Mouse (Mus musculus): Measurements from ENCODE around the gene Plekhh3. TPM values are rescaled to one million over a fixed set of nuclear protein-coding genes. Genes with fewer than 3 reads are reported as not detected.

Gene Plekhh3
- total and polyA plus RNA-seq, 2 experiments from 2014 or later = 5.3 to 10.2 TPM

GRCm38 (mm10) chr11:101146377-101146776, 24.8 kb downstream of the Plekhh3 start:
- WGBS = 11% methylated on average over 10 of the region's 10 CpGs
- Histone ChIP-seq H3K9ac (no peak overlapping the region), H3K36me3 (ENCODE audit: insufficient read depth) (no peaks in the 10 kb centered on the region), H3K27me3 (ENCODE audit: insufficient read depth, low read length) (no peaks in the 10 kb centered on the region), H3K4me1 (ENCODE audit: insufficient read depth) (peaks cover 2% of the 10 kb centered on the region; the same call in 1 of the 2 replicates), H3K4me2 (ENCODE audit: low read depth) (no peak overlapping the region), H3K9me3 (ENCODE audit: low read length) (no peaks in the 10 kb centered on the region), H3K27ac (ENCODE audit: low read depth, low read length) (0 out of 2 replicates have a peak overlapping the region, but pooled peaks have one; percentile 40), H3K4me3 (ENCODE audit: low read depth, low read length) (no peak overlapping the region)
- ATAC-seq (peak; percentile 34; the same call in 1 of the 2 replicates), DNase-seq (peak; percentile 80)
- no peak for TF ChIP-seq CTCF (IDR thresholded peaks at IDR 0.05; ENCODE audit: low read depth)

GRCm38 (mm10) chr11:101143338-101144225, 27.6 kb downstream of the Plekhh3 start:
- Histone ChIP-seq H3K4me3 (ENCODE audit: low read depth, low read length) (peak overlapping the region; percentile 25), H3K36me3 (ENCODE audit: insufficient read depth) (no peaks in the 10 kb centered on the region), H3K4me2 (ENCODE audit: low read depth) (peak overlapping the region; percentile 50), H3K9me3 (ENCODE audit: low read length) (no peaks in the 10 kb centered on the region), H3K9ac (peak overlapping the region; percentile 42), H3K27ac (ENCODE audit: low read depth, low read length) (peak overlapping the region; percentile 50; the same call in 1 of the 2 replicates), H3K27me3 (ENCODE audit: insufficient read depth, low read length) (no peaks in the 10 kb centered on the region), H3K4me1 (ENCODE audit: insufficient read depth) (peaks cover 2% of the 10 kb centered on the region; the same call in 1 of the 2 replicates)
- ATAC-seq = peak; percentile 64
- WGBS = 18% methylated on average over 17 of the region's 19 CpGs
- no peak for TF ChIP-seq CTCF (IDR thresholded peaks at IDR 0.05; ENCODE audit: low read depth)
- peak; percentile 69 for DNase-seq

- no peak for DNase-seq
- no peak for ATAC-seq
- H3K4me1 ChIP-seq (ENCODE audit: insufficient read depth) = peaks cover 2% of the 10 kb centered on the region; the same call in 1 of the 2 replicates
- no peak for TF ChIP-seq CTCF (IDR thresholded peaks at IDR 0.05; ENCODE audit: low read depth)
- H3K9me3 ChIP-seq (ENCODE audit: low read length) = no peaks in the 10 kb centered on the region
- WGBS = 90% methylated on average over 10 of the region's 10 CpGs
- no peak overlapping the region for H3K4me2 ChIP-seq (ENCODE audit: low read depth)
- no peak overlapping the region for H3K4me3 ChIP-seq (ENCODE audit: low read depth, low read length)
- H3K27me3 ChIP-seq (ENCODE audit: insufficient read depth, low read length) = no peaks in the 10 kb centered on the region
- no peak overlapping the region for H3K9ac ChIP-seq
- H3K27ac ChIP-seq (ENCODE audit: low read depth, low read length) = no peak overlapping the region
- no peaks in the 10 kb centered on the region for H3K36me3 ChIP-seq (ENCODE audit: insufficient read depth)
These were observed 28.8 kb downstream of the Plekhh3 start for GRCm38 (mm10) chr11:101142215-101142967.

GRCm38 (mm10) chr11:101141088-101141487, 30.1 kb downstream of the Plekhh3 start:
- ATAC-seq (no peak), DNase-seq (no peak)
- H3K27me3 ChIP-seq (ENCODE audit: insufficient read depth, low read length) = no peaks in the 10 kb centered on the region
- WGBS = 75% methylated on average over 8 of the region's 8 CpGs
- no peaks in the 10 kb centered on the region for H3K36me3 ChIP-seq (ENCODE audit: insufficient read depth)
- TF ChIP-seq CTCF (IDR thresholded peaks at IDR 0.05; ENCODE audit: low read depth) = no peak
- H3K4me3 ChIP-seq (ENCODE audit: low read depth, low read length) = no peak overlapping the region
- H3K9ac ChIP-seq = no peak overlapping the region
- no peaks in the 10 kb centered on the region for H3K9me3 ChIP-seq (ENCODE audit: low read length)
- no peak overlapping the region for H3K27ac ChIP-seq (ENCODE audit: low read depth, low read length)
- no peak overlapping the region for H3K4me2 ChIP-seq (ENCODE audit: low read depth)
- H3K4me1 ChIP-seq (ENCODE audit: insufficient read depth) = peaks cover 2% of the 10 kb centered on the region; the same call in 1 of the 2 replicates

GRCm38 (mm10) chr11:101140164-101140819, 30.9 kb downstream of the Plekhh3 start:
- 0 out of 2 replicates have a peak overlapping the region, but pooled peaks have one; percentile 45 for H3K27ac ChIP-seq (ENCODE audit: low read depth, low read length)
- 24% methylated on average over 27 of the region's 27 CpGs for WGBS
- H3K36me3 ChIP-seq (ENCODE audit: insufficient read depth) = no peaks in the 10 kb centered on the region
- H3K4me1 ChIP-seq (ENCODE audit: insufficient read depth) = no peaks in the 10 kb centered on the region
- H3K4me3 ChIP-seq (ENCODE audit: low read depth, low read length) = peak overlapping the region; percentile 35
- TF ChIP-seq CTCF (IDR thresholded peaks at IDR 0.05; ENCODE audit: low read depth) = 0 out of 2 replicates have a peak, but pooled peaks have one; percentile 2
- H3K4me2 ChIP-seq (ENCODE audit: low read depth) = peak overlapping the region; percentile 59
- H3K27me3 ChIP-seq (ENCODE audit: insufficient read depth, low read length) = no peaks in the 10 kb centered on the region
- peak overlapping the region; percentile 51 for H3K9ac ChIP-seq
- no peaks in the 10 kb centered on the region for H3K9me3 ChIP-seq (ENCODE audit: low read length)
- DNase-seq (peak; percentile 71), ATAC-seq (no peak; the same call in 1 of the 2 replicates)

- Histone ChIP-seq H3K27ac (ENCODE audit: low read depth, low read length) (no peak overlapping the region), H3K9ac (no peak overlapping the region), H3K4me3 (ENCODE audit: low read depth, low read length) (no peak overlapping the region), H3K4me1 (ENCODE audit: insufficient read depth) (no peaks in the 10 kb centered on the region), H3K27me3 (ENCODE audit: insufficient read depth, low read length) (no peaks in the 10 kb centered on the region), H3K9me3 (ENCODE audit: low read length) (no peaks in the 10 kb centered on the region), H3K36me3 (ENCODE audit: insufficient read depth) (no peaks in the 10 kb centered on the region), H3K4me2 (ENCODE audit: low read depth) (no peak overlapping the region)
- ATAC-seq (peak; percentile 29), DNase-seq (no peak)
- 19% methylated on average over 15 of the region's 15 CpGs for WGBS
- TF ChIP-seq CTCF (IDR thresholded peaks at IDR 0.05; ENCODE audit: low read depth) = 0 out of 2 replicates have a peak, but pooled peaks have one; percentile 10
These were observed 32.5 kb downstream of the Plekhh3 start for GRCm38 (mm10) chr11:101138536-101139181.
